Mouse (Mus musculus) hematopoietic stem cell, adult 5-6 weeks (primary cell): Measurements from ENCODE around the gene Wdr95. TPM values are rescaled to one million over a fixed set of nuclear protein-coding genes. Genes with fewer than 3 reads are reported as not detected.
A peak's percentile ranks its signal among the peaks of the same experiment; 100 is the strongest.

Experiments used
- ATAC-seq, 2 experiments: fragments of 125-278 bp in 1 of 2; replicated peaks in 1 of 2; 2 replicates each; pipeline ENCODE4 v1.8.0; 2016 to 2017; ENCODE audit warnings: inconsistent platforms in 2 of 2, mild to moderate bottlenecking in 2 of 2, moderate number of reproducible peaks in 2 of 2, low read depth in 1 of 2, moderate TSS enrichment in 1 of 2; ENCODE audit not compliant: low FRiP score in 2 of 2, poor library complexity in 2 of 2, severe bottlenecking in 2 of 2, insufficient read depth in 1 of 2, low TSS enrichment in 1 of 2
- total RNA-seq: library from RNA; stranded (forward); fragments of 172-1452, 232-1000 nt; gene quantifications from 2 replicates; pipeline ENCODE4 v1.2.3, GENCODE M21; 2017

Gene Wdr95
- total RNA-seq, 1 experiment from 2014 or later, result not detected

GRCm38 (mm10) chr5:149597351-149597750, 68.9 kb downstream of the Wdr95 start:
- no peak for ATAC-seq

GRCm38 (mm10) chr5:149601996-149602395, 73.5 kb downstream of the Wdr95 start:
- ATAC-seq, result no peak

- no peak for ATAC-seq
Measured at GRCm38 (mm10) chr5:149603241-149603640, 74.8 kb downstream of the Wdr95 start.

DNA sequence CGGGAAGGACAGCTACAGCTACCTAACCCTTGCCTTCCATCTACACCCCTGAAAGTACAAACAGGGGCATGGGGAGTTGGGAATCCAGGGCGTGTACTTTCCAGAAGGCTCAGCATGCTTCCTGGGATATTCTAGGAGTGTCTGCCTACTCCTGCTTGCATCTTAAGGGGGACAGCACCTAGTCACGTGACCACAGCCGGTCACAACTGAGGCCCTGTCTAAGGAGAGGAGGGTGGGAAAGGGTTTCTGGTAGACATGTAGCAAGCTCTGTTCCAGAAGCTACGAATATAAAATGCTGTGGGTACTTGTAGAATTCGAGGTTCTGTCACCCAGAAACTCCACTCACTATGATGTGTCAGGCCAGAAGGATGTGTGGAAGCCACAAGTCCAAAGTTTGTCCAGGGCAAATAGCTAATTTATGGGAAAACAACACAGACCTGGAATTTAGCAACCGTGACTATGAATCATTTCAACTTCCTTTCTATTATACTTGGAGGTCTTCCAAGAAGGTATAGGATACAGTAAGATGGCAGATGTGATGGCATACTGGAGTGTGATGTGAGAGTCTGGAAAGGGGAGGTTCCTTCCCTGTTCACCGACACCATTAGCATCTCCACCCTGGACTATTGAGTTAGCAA, 78.7 kb downstream of the Wdr95 start:
- no peak for ATAC-seq

DNA sequence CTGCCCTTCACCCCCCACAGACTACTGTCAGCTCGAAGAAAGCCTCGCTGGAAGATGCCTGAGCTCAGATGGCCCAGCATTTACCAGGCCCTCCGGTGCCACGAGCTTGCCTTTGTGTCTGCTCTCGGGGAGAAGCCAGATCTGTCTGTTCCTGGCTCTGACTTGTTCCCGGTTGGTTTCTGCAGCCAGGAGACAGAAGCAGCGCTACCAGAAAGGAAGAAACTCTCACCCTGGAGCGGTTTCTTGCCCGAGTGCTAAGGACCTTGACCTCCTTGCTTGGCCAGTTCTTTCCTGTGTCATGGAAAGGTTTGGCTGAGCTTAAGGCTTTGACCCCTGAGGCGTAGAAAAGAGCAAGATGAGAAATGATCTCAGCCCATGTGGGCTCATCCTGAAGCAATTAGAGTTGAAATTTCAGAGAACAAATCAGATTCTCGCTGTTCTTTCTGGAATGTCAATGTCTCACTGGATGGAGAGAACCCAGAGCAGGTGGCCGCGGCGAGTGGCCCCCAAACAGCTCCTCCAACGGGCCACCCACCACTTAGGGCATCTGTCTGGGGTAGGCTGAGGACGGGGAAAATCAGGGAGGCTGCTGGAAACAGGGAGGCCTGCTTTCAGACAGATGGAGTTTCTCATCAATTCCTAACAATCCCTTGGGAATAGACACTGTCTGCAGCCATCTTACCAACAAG, 83.1 kb downstream of the Wdr95 start:
- no peak for ATAC-seq

GRCm38 (mm10) chr5:149612165-149612518, 83.7 kb downstream of the Wdr95 start:
- no peak for ATAC-seq

DNA sequence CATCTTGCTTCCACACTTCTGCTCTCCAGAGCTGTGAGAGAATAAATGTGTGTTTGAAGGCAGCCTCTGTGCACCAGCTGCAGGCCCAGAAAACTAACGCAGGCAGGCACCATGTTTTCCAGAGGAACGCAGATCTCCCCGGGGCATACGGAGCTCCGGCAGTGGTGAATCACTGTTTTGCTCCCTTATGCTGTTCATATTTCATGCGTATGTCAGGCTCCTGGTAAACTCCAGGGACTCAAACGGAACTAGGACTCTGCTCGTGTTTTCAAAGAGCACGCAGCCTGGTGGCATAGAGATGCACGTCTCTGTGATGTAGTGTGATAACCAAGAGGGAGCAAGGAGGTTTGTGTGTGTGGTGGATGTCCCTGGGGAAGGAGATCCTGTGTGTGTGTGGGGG, 84.3 kb downstream of the Wdr95 start:
- ATAC-seq, result no peak

- ATAC-seq, result no peak
Measured at GRCm38 (mm10) chr5:149616138-149616537, 87.7 kb downstream of the Wdr95 start.

DNA sequence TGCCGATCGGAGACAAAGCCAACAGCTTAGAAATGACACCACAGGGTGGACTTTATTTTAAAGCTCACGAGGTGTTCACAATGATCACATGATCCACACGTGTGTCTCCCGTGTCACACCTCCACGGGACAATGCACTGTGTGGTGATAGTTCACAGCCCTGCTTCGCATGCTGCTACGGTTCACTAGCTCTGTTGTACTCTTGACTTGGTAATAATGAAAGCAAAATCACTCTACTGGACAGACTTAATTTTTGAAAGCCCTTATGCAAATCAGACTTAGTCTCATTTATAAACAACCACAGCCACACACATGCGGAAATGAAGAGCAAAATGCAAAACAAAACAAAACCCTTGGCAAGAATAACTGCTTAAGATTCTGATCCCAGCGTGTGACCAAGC, 88.3 kb downstream of the Wdr95 start:
- ATAC-seq, result no peak

DNA sequence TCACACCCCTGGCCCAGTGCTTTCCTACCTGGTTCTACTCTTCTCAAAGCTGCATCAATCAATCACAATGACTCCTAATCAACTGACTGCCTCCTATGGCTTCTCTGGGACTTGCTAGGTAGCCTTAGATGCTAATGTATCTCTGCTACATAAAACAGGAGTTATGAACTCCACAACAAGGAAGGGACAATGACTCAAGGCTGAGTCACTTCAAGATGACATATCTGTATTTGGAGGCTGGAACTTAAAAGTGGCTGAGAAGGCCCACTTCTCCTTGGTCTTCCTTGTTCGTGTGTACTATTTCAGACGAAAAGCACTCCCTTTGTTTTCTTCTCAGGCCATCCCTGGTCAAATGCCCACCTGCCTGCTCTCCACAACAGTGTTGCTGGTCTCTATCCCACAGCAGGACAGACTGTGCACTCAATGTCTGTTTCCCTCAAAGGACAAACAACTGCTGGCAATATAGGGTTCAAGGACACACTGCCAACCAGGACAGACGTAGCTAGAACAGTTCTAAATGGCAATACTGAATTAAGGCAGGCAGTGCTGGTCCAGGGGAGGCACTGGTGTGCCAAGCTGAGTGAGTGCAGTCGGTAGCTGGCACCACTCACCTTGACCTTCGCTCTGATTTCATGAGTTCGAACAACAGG, 89.4 kb downstream of the Wdr95 start:
- ATAC-seq, result no peak

DNA sequence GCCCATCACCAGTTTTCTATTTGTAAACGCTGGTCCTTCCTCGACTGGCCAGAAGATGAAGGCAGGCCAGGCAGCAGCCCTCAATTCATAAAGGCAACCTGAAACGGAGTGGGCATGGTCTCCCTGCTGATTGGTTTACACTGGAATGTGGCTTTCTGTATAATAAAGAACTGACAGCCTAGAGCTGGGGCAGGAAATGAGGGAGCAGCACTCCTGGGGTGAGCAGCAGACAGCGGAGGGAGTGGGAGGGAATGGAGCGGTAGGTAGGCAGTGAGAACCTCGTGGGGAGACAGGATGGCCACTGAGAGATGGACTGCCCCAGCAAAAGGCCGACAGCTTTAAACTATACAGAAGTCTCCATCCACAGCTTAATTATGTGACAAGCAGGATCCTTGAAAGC, 93.7 kb downstream of the Wdr95 start:
- no peak for ATAC-seq

- no peak for ATAC-seq
Measured at GRCm38 (mm10) chr5:149622644-149623043, 94.2 kb downstream of the Wdr95 start.

DNA sequence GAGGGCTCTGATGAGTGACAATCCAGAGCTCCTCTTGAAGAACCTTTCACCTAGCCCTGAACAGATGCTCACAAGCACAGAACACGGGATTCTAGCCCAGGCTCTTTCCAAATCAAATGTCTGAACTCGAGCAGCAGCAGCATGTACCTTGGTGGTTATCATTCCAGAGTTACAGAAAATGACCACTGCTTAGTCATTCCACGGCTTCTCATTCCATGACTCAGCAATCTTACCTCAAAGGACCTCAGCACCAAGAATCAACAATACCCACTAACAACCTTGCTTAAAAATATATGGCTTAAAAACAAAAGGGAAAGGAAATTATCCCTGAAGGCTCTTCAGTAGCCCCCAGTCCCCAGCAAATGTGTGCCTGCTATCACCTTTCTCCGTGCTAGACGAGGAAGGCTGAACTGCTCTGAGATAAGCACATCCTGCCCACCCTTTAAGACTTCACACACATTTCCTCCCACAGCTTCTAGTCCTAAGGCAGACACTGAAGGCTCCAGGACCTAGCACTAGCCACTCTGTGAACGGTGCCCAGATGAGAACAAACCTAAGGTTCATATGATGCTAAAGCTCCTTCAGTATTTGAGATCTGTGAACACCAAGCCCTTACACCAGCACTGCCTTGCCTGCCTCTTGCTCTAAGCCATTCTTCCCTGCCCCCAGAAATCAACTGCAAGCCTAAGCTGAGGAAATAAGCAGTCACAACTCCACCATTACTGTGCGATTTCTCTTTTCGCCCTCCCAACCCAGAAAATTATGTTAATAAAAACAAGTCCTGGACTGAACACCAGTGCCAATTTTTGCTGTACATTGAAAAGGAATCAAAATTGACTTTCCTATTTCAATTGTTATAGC, 95.6 kb downstream of the Wdr95 start:
- ATAC-seq, result peak; percentile 37 to 59; a peak in 3 of 4 replicates

DNA sequence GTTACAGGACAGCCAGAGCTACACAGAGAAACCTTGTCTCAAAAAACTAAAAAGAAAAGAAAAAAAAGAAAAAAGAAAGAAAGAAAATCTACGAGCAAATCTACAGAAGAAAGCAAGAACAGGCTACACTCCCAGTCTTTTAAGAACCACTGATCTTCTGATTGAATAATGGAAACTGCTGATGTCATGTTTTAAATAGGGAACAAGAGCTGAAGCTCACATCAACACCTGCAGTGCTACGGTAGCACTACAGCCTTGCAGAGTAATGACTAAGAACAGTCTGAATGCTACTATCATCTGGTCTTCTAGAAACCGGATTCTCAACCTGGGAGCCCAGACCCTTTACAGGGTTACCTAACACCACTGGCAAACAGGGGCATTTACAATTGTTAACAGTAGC, 97.1 kb downstream of the Wdr95 start:
- 0 out of 4 replicates have a peak, but pooled peaks of 1 of the 2 experiments have one; percentile 25 for ATAC-seq

- no peak for ATAC-seq
Measured at GRCm38 (mm10) chr5:149634409-149635035, 106.0 kb downstream of the Wdr95 start.

GRCm38 (mm10) chr5:149635556-149635955, 107.1 kb downstream of the Wdr95 start:
- ATAC-seq, result no peak
